Mouse (Mus musculus) intestine, embryonic 14.5 days (tissue): ENCODE measurements around the gene Tmc6. TPM values are rescaled to one million over a fixed set of nuclear protein-coding genes. Genes with fewer than 3 reads are reported as not detected.

ENCODE experiments used
- ATAC-seq: fragments of 200-750 bp; cut with Nextera tagmentation; replicated peaks from 2 replicates; pipeline ENCODE4 v1.8.0; 2017; ENCODE audit warnings: low read depth, moderate number of reproducible peaks, moderate TSS enrichment, moderate library complexity; ENCODE audit not compliant: low FRiP score, low TSS enrichment
- DNase-seq: peaks from one replicate; pipeline ENCODE4 v3.0.0-alpha.2; 2018; ENCODE audit warnings: low spot score
- H3K27ac ChIP-seq: fragments of 300-500 bp; sonication (generic); 2 replicates; pipeline ENCODE4 v1.5.1; 2014; ENCODE audit warnings: low read depth, mild to moderate bottlenecking, control low read depth
- H3K27me3 ChIP-seq: fragments of 300-500 bp; sonication (generic); replicated peaks from 2 replicates; pipeline ENCODE4 v1.6.1; 2014; ENCODE audit warnings: low read length, control low read depth; ENCODE audit not compliant: control insufficient read depth, insufficient read depth
- H3K36me3 ChIP-seq: fragments of 300-500 bp; sonication (generic); 2 replicates; pipeline ENCODE4 v1.6.1; 2014; ENCODE audit warnings: low read length, control low read depth; ENCODE audit not compliant: control insufficient read depth, insufficient read depth
- H3K4me1 ChIP-seq: fragments of 300-500 bp; sonication (generic); replicated peaks from 2 replicates; pipeline ENCODE4 v1.6.1; 2014; ENCODE audit warnings: low read length, control low read depth, mixed read lengths; ENCODE audit not compliant: control insufficient read depth, insufficient read depth
- H3K4me2 ChIP-seq: fragments of 300-500 bp; sonication (generic); 2 replicates; pipeline ENCODE4 v1.6.1; 2014; ENCODE audit warnings: low read length
- H3K4me3 ChIP-seq: fragments of 300-500 bp; sonication (generic); 2 replicates; pipeline ENCODE4 v1.5.1; 2014; ENCODE audit warnings: low read depth, low read length, control low read depth, mixed read lengths
- H3K9ac ChIP-seq: fragments of 300-500 bp; sonication (generic); 2 replicates; pipeline ENCODE4 v1.6.1; 2014; ENCODE audit warnings: mild to moderate bottlenecking, low read length
- H3K9me3 ChIP-seq: fragments of 300-500 bp; sonication (generic); 2 replicates; pipeline ENCODE4 v1.6.1; 2016; ENCODE audit warnings: low read length, control low read depth; ENCODE audit not compliant: control insufficient read depth
- WGBS: fragments of 180-500 bp; shearing (Covaris S2); extraction: QIAGEN DNeasy Blood & Tissue Kit; methylation state at CpG from one replicate; pipeline ENCODE4 v1.1.7; 2014; 5-methylcytosine and 5-hydroxymethylcytosine counted together
- polyA plus RNA-seq: library from polyadenylated mRNA; unstranded; fragments of >200 nt; fragmentation: Nextera tagmentation; extraction: Ambion mirVana; gene quantifications from 2 replicates; pipeline ENCODE4 v1.2.1, GENCODE M21; 2014

The Tmc6 gene
- polyA plus RNA-seq, 1 experiment from 2014 or later: 20.7 TPM

GRCm38 (mm10) chr11:117762246-117762645 is 19.8 kb downstream of the Tmc6 start:
- DNase-seq: no peak
- Histone ChIP-seq H3K4me1 (no peaks in the 10 kb centered on the region), H3K9me3 (no peaks in the 10 kb centered on the region), H3K27ac (no peak overlapping the region), H3K4me2 (no peak overlapping the region), H3K9ac (no peak overlapping the region), H3K4me3 (no peak overlapping the region), H3K36me3 (peaks cover 79% of the 10 kb centered on the region), H3K27me3 (no peaks in the 10 kb centered on the region)
- WGBS: 82% methylated on average over 12 of the region's 12 CpGs
- ATAC-seq: no peak

- ATAC-seq (no peak), DNase-seq (no peak)
- H3K9me3 ChIP-seq: no peaks in the 10 kb centered on the region
- H3K36me3 ChIP-seq: peaks cover 84% of the 10 kb centered on the region
- no peaks in the 10 kb centered on the region for H3K4me1 ChIP-seq
- no peak overlapping the region for H3K27ac ChIP-seq
- H3K4me3 ChIP-seq: no peak overlapping the region
- H3K4me2 ChIP-seq: no peak overlapping the region
- 82% methylated on average over 13 of the region's 13 CpGs for WGBS
- no peaks in the 10 kb centered on the region for H3K27me3 ChIP-seq
- H3K9ac ChIP-seq: no peak overlapping the region
These were observed 20.2 kb downstream of the Tmc6 start for GRCm38 (mm10) chr11:117761801-117762200.

- ATAC-seq (peak; percentile 19; the same call in 1 of the 2 replicates), DNase-seq (no peak)
- WGBS: 92% methylated on average over 26 of the region's 26 CpGs
- H3K27me3 ChIP-seq: no peaks in the 10 kb centered on the region
- H3K36me3 ChIP-seq: peaks cover 89% of the 10 kb centered on the region
- H3K4me3 ChIP-seq: no peak overlapping the region
- no peak overlapping the region for H3K9ac ChIP-seq
- H3K4me1 ChIP-seq: no peaks in the 10 kb centered on the region
- H3K4me2 ChIP-seq: no peak overlapping the region
- H3K27ac ChIP-seq: no peak overlapping the region
- no peaks in the 10 kb centered on the region for H3K9me3 ChIP-seq
These were observed 21.5 kb downstream of the Tmc6 start for GRCm38 (mm10) chr11:117760374-117761119.

GRCm38 (mm10) chr11:117759267-117759666 is 22.7 kb downstream of the Tmc6 start:
- no peak overlapping the region for H3K4me3 ChIP-seq
- H3K27ac ChIP-seq: no peak overlapping the region
- H3K27me3 ChIP-seq: no peaks in the 10 kb centered on the region
- 90% methylated on average over 10 of the region's 10 CpGs for WGBS
- H3K9me3 ChIP-seq: no peaks in the 10 kb centered on the region
- ATAC-seq (no peak), DNase-seq (no peak)
- H3K36me3 ChIP-seq: peaks cover 95% of the 10 kb centered on the region
- no peaks in the 10 kb centered on the region for H3K4me1 ChIP-seq
- no peak overlapping the region for H3K9ac ChIP-seq
- no peak overlapping the region for H3K4me2 ChIP-seq

- ATAC-seq (no peak), DNase-seq (no peak)
- H3K9me3 ChIP-seq: no peaks in the 10 kb centered on the region
- no peaks in the 10 kb centered on the region for H3K27me3 ChIP-seq
- H3K4me3 ChIP-seq: no peak overlapping the region
- no peak overlapping the region for H3K4me2 ChIP-seq
- H3K9ac ChIP-seq: no peak overlapping the region
- H3K4me1 ChIP-seq: no peaks in the 10 kb centered on the region
- H3K27ac ChIP-seq: no peak overlapping the region
- WGBS: 95% methylated on average over 7 of the region's 7 CpGs
- H3K36me3 ChIP-seq: peaks cover 99% of the 10 kb centered on the region
These were observed 26.1 kb downstream of the Tmc6 start for GRCm38 (mm10) chr11:117755891-117756290.

- no peaks in the 10 kb centered on the region for H3K27me3 ChIP-seq
- peaks cover 99% of the 10 kb centered on the region for H3K36me3 ChIP-seq
- no peak overlapping the region for H3K4me3 ChIP-seq
- H3K9ac ChIP-seq: no peak overlapping the region
- no peak overlapping the region for H3K27ac ChIP-seq
- no peaks in the 10 kb centered on the region for H3K4me1 ChIP-seq
- no peak for DNase-seq
- H3K9me3 ChIP-seq: no peaks in the 10 kb centered on the region
- 76% methylated on average over 6 of the region's 6 CpGs for WGBS
- no peak for ATAC-seq
- no peak overlapping the region for H3K4me2 ChIP-seq
These were observed 30.5 kb downstream of the Tmc6 start for GRCm38 (mm10) chr11:117751544-117751943.

- Histone ChIP-seq H3K4me3 (no peak overlapping the region), H3K9me3 (no peaks in the 10 kb centered on the region), H3K4me2 (no peak overlapping the region), H3K27ac (no peak overlapping the region), H3K27me3 (no peaks in the 10 kb centered on the region), H3K4me1 (no peaks in the 10 kb centered on the region), H3K36me3 (peaks cover 98% of the 10 kb centered on the region), H3K9ac (no peak overlapping the region)
- ATAC-seq (no peak), DNase-seq (no peak)
- WGBS: 94% methylated on average over 10 of the region's 10 CpGs
These were observed 32.6 kb downstream of the Tmc6 start for GRCm38 (mm10) chr11:117749414-117749813.

GRCm38 (mm10) chr11:117748628-117749027 is 33.4 kb downstream of the Tmc6 start:
- no peak for DNase-seq

GRCm38 (mm10) chr11:117743454-117744030 is 38.5 kb downstream of the Tmc6 start:
- WGBS: 60% methylated on average over 4 of the region's 4 CpGs
- no peak overlapping the region for H3K4me3 ChIP-seq
- no peak overlapping the region for H3K9ac ChIP-seq
- peaks cover 98% of the 10 kb centered on the region for H3K36me3 ChIP-seq
- DNase-seq (no peak), ATAC-seq (no peak)
- H3K27ac ChIP-seq: no peak overlapping the region
- no peak overlapping the region for H3K4me2 ChIP-seq
- H3K4me1 ChIP-seq: no peaks in the 10 kb centered on the region
- H3K9me3 ChIP-seq: no peaks in the 10 kb centered on the region
- no peaks in the 10 kb centered on the region for H3K27me3 ChIP-seq

More at GRCm38 (mm10) chr11:117748628-117749027, 33.4 kb downstream of the Tmc6 start:
- Histone ChIP-seq H3K9ac (no peak overlapping the region), H3K27ac (no peak overlapping the region), H3K36me3 (peaks cover 97% of the 10 kb centered on the region), H3K4me1 (no peaks in the 10 kb centered on the region), H3K27me3 (no peaks in the 10 kb centered on the region), H3K4me2 (no peak overlapping the region), H3K4me3 (no peak overlapping the region), H3K9me3 (no peaks in the 10 kb centered on the region)
- 88% methylated on average over 4 of the region's 4 CpGs for WGBS
- no peak for ATAC-seq
